Mouse (Mus musculus) midbrain, postnatal 0 days (tissue): ENCODE results near the gene Actr3b. TPM values are rescaled to one million over a fixed set of nuclear protein-coding genes. Genes with fewer than 3 reads are reported as not detected.
"Not testable (repeated sequence)": the region's sequence is repeated elsewhere in the genome, so short reads cannot be mapped to it uniquely, and the experiment has no call there.

Experiments used
- ATAC-seq: fragments of 200-750 bp; cut with Nextera tagmentation; 2 replicates; pipeline ENCODE4 v1.8.0; 2017; ENCODE audit warnings: moderate number of reproducible peaks, mild to moderate bottlenecking, moderate TSS enrichment, moderate library complexity; ENCODE audit not compliant: low FRiP score
- DNase-seq: peaks from one replicate; pipeline ENCODE4 v3.0.0-alpha.2; 2015; ENCODE audit warnings: low spot score
- H3K27ac ChIP-seq: fragments of 300-500 bp; sonication (generic); 2 replicates; pipeline ENCODE4 v1.5.1; 2014; ENCODE audit warnings: low read depth, mild to moderate bottlenecking, low read length, mixed read lengths
- H3K27me3 ChIP-seq: fragments of 300-500 bp; sonication (generic); 2 replicates; pipeline ENCODE4 v1.6.1; 2014; ENCODE audit warnings: low read length, control low read depth, mixed read lengths; ENCODE audit not compliant: insufficient read depth
- H3K36me3 ChIP-seq: fragments of 300-500 bp; sonication (generic); 2 replicates; pipeline ENCODE4 v1.6.1; 2014; ENCODE audit warnings: low read length, control low read depth, mixed read lengths; ENCODE audit not compliant: insufficient read depth
- H3K4me1 ChIP-seq: fragments of 300-500 bp; sonication (generic); 2 replicates; pipeline ENCODE4 v1.6.1; 2014; ENCODE audit warnings: mild to moderate bottlenecking, control low read depth, antibody characterized with exemption, low read length, mixed read lengths; ENCODE audit not compliant: insufficient read depth
- H3K4me2 ChIP-seq: fragments of 300-500 bp; sonication (generic); 2 replicates; pipeline ENCODE4 v1.6.1; 2014; ENCODE audit warnings: low read depth, mild to moderate bottlenecking, low read length, mixed read lengths; ENCODE audit not compliant: poor library complexity, severe bottlenecking
- H3K4me3 ChIP-seq: fragments of 300-500 bp; sonication (generic); 2 replicates; pipeline ENCODE4 v1.5.1; 2014; ENCODE audit warnings: low read depth, mild to moderate bottlenecking, low read length, moderate library complexity
- H3K9ac ChIP-seq: fragments of 300-500 bp; sonication (generic); replicated peaks from 2 replicates; pipeline ENCODE4 v1.6.1; 2014; ENCODE audit warnings: mild to moderate bottlenecking, low read length, moderate library complexity, mixed read lengths; ENCODE audit not compliant: poor library complexity, severe bottlenecking
- H3K9me3 ChIP-seq: fragments of 300-500 bp; sonication (generic); 2 replicates; pipeline ENCODE4 v1.6.1; 2016; ENCODE audit warnings: low read length, control low read depth
- CTCF ChIP-seq: IDR thresholded peaks from 2 replicates; pipeline ENCODE4 v1.5.1; 2016; ENCODE audit warnings: antibody characterized with exemption, mild to moderate bottlenecking
- WGBS: fragments of 180-500 bp; shearing (Covaris S2); extraction: QIAGEN DNeasy Blood & Tissue Kit; methylation state at CpG from one replicate; pipeline ENCODE4 v1.1.7; 2014; 5-methylcytosine and 5-hydroxymethylcytosine counted together
- polyA plus RNA-seq: library from polyadenylated mRNA; unstranded; fragments of >200 nt; fragmentation: Nextera tagmentation; extraction: Ambion mirVana; gene quantifications from 2 replicates; pipeline ENCODE4 v1.2.1, GENCODE M21; 2015
- total RNA-seq: library from RNA; depleted of rRNA; stranded (reverse); fragments of >200 nt; gene quantifications from 2 replicates; pipeline ENCODE4 v1.2.3, GENCODE M21; 2014

Gene Actr3b
- total and polyA plus RNA-seq, 2 experiments from 2014 or later, result 17.4 to 57.5 TPM

- DNase-seq (peak; percentile 35), ATAC-seq (no peak)
- WGBS, result 19% methylated on average over 1 of the region's 1 CpGs
- Histone ChIP-seq H3K36me3 (no peaks in the 10 kb centered on the region), H3K4me1 (no peaks in the 10 kb centered on the region), H3K4me3 (no peak overlapping the region), H3K4me2 (no peak overlapping the region), H3K27ac (no peak overlapping the region), H3K27me3 (no peaks in the 10 kb centered on the region), H3K9ac (no peak overlapping the region), H3K9me3 (no peaks in the 10 kb centered on the region)
- peak; percentile 70 for TF ChIP-seq CTCF
Measured at GRCm38 (mm10) chr5:25734318-25734717, 25.5 kb upstream of the Actr3b start.

- no peak overlapping the region for H3K4me2 ChIP-seq
- no peak overlapping the region for H3K27ac ChIP-seq
- no peak overlapping the region for H3K4me3 ChIP-seq
- no peak for DNase-seq
- no peaks in the 10 kb centered on the region for H3K36me3 ChIP-seq
- H3K27me3 ChIP-seq, result no peaks in the 10 kb centered on the region
- no peak overlapping the region for H3K9ac ChIP-seq
- no peaks in the 10 kb centered on the region for H3K9me3 ChIP-seq
- no peak for ATAC-seq
- 77% methylated on average over 2 of the region's 2 CpGs for WGBS
- TF ChIP-seq CTCF, result no peak
- no peaks in the 10 kb centered on the region for H3K4me1 ChIP-seq
Measured at GRCm38 (mm10) chr5:25735861-25736260, 23.9 kb upstream of the Actr3b start.

- no peak for ATAC-seq
- Histone ChIP-seq H3K9me3 (no peaks in the 10 kb centered on the region), H3K4me2 (no peak overlapping the region), H3K4me1 (no peaks in the 10 kb centered on the region), H3K27me3 (no peaks in the 10 kb centered on the region), H3K36me3 (no peaks in the 10 kb centered on the region), H3K4me3 (no peak overlapping the region), H3K27ac (no peak overlapping the region), H3K9ac (no peak overlapping the region)
- WGBS, result 70% methylated on average over 3 of the region's 3 CpGs
- no peak for TF ChIP-seq CTCF
- DNase-seq, result no peak
Measured at GRCm38 (mm10) chr5:25738448-25738847, 21.3 kb upstream of the Actr3b start.

GRCm38 (mm10) chr5:25738902-25739301 lies 20.9 kb upstream of the Actr3b start:
- not testable (repeated sequence) for H3K4me1 ChIP-seq, H3K27me3 ChIP-seq, H3K9me3 ChIP-seq, H3K36me3 ChIP-seq, H3K4me2 ChIP-seq, H3K27ac ChIP-seq, ATAC-seq, H3K9ac ChIP-seq, H3K4me3 ChIP-seq, DNase-seq
- WGBS, result 95% methylated on average over 1 of the region's 1 CpGs

- H3K36me3 ChIP-seq, result no peaks in the 10 kb centered on the region
- H3K4me1 ChIP-seq, result no peaks in the 10 kb centered on the region
- H3K9me3 ChIP-seq, result no peaks in the 10 kb centered on the region
- no peak for DNase-seq
- no peak for TF ChIP-seq CTCF
- no peaks in the 10 kb centered on the region for H3K27me3 ChIP-seq
- no peak for ATAC-seq
- H3K9ac ChIP-seq, result no peak overlapping the region
- H3K27ac ChIP-seq, result no peak overlapping the region
- no peak overlapping the region for H3K4me2 ChIP-seq
- H3K4me3 ChIP-seq, result no peak overlapping the region
Measured at GRCm38 (mm10) chr5:25747904-25748303, 11.9 kb upstream of the Actr3b start.

- Histone ChIP-seq H3K36me3 (no peaks in the 10 kb centered on the region), H3K9ac (no peak overlapping the region), H3K4me3 (no peak overlapping the region), H3K27ac (no peak overlapping the region), H3K9me3 (no peaks in the 10 kb centered on the region), H3K27me3 (no peaks in the 10 kb centered on the region), H3K4me2 (no peak overlapping the region), H3K4me1 (no peaks in the 10 kb centered on the region)
- no peak for TF ChIP-seq CTCF
- ATAC-seq (no peak), DNase-seq (no peak)
- WGBS, result 74% methylated on average over 3 of the region's 3 CpGs
Measured at GRCm38 (mm10) chr5:25748613-25749012, 11.2 kb upstream of the Actr3b start.
